Mouse (Mus musculus): ENCODE measurements around the gene Olfr1414. TPM values are rescaled to one million over a fixed set of nuclear protein-coding genes. Genes with fewer than 3 reads are reported as not detected.
"Not testable (repeated sequence)": the region's sequence is repeated elsewhere in the genome, so short reads cannot be mapped to it uniquely, and the experiment has no call there.

Olfr1414 gene
- not detected in 3 replicates for total RNA-seq (2017)

GRCm38 (mm10) chr1:92518561-92518960, at the start of gene Olfr1414:
Olfr1414 (minus strand) TSS chr1:92518661.
- no peak for ATAC-seq (replicated peaks; ENCODE audit: insufficient number of reproducible peaks, low FRiP score, low TSS enrichment, poor library complexity, severe bottlenecking)

GRCm38 (mm10) chr1:92545929-92546328, 27.5 kb upstream of the Olfr1414 start:
- no peak for ATAC-seq (replicated peaks; ENCODE audit: insufficient number of reproducible peaks, low FRiP score, low TSS enrichment, poor library complexity, severe bottlenecking)

GRCm38 (mm10) chr1:92539071-92539470, 20.6 kb upstream of the Olfr1414 start:
- no peak for ATAC-seq (replicated peaks; ENCODE audit: insufficient number of reproducible peaks, low FRiP score, low TSS enrichment, poor library complexity, severe bottlenecking)

- ATAC-seq (replicated peaks; ENCODE audit: insufficient number of reproducible peaks, low FRiP score, low TSS enrichment, poor library complexity, severe bottlenecking) = no peak
Observed at GRCm38 (mm10) chr1:92536972-92537371, 18.5 kb upstream of the Olfr1414 start.

- ATAC-seq (replicated peaks; ENCODE audit: insufficient number of reproducible peaks, low FRiP score, low TSS enrichment, poor library complexity, severe bottlenecking) = no peak
Observed at GRCm38 (mm10) chr1:92523764-92524163, 5.3 kb upstream of the Olfr1414 start.

GRCm38 (mm10) chr1:92521376-92521775, 2.9 kb upstream of the Olfr1414 start:
- no peak for ATAC-seq (replicated peaks; ENCODE audit: insufficient number of reproducible peaks, low FRiP score, low TSS enrichment, poor library complexity, severe bottlenecking)

- no peak for ATAC-seq (replicated peaks; ENCODE audit: insufficient number of reproducible peaks, low FRiP score, low TSS enrichment, poor library complexity, severe bottlenecking)
Observed at GRCm38 (mm10) chr1:92519046-92519445, 585 bp upstream of the Olfr1414 start.

- no peak for ATAC-seq (replicated peaks; ENCODE audit: insufficient number of reproducible peaks, low FRiP score, low TSS enrichment, poor library complexity, severe bottlenecking)
Observed at GRCm38 (mm10) chr1:92515390-92515789, 3.1 kb downstream of the Olfr1414 start.

- not testable (repeated sequence) for ATAC-seq (replicated peaks; ENCODE audit: insufficient number of reproducible peaks, low FRiP score, low TSS enrichment, poor library complexity, severe bottlenecking)
Observed at GRCm38 (mm10) chr1:92511646-92512045, 6.8 kb downstream of the Olfr1414 start.

- ATAC-seq (replicated peaks; ENCODE audit: insufficient number of reproducible peaks, low FRiP score, low TSS enrichment, poor library complexity, severe bottlenecking) = no peak
Observed at GRCm38 (mm10) chr1:92496001-92496400, 22.5 kb downstream of the Olfr1414 start, which contains the start of gene Olfr1415. Olfr1415 (minus strand) TSS chr1:92496101.

GRCm38 (mm10) chr1:92485013-92485412, 33.4 kb downstream of the Olfr1414 start, which contains the start of gene Olfr1416:
Olfr1416 (minus strand) TSS chr1:92485113.
- ATAC-seq (replicated peaks; ENCODE audit: insufficient number of reproducible peaks, low FRiP score, low TSS enrichment, poor library complexity, severe bottlenecking) = no peak

GRCm38 (mm10) chr1:92474066-92474578, 44.3 kb downstream of the Olfr1414 start:
- ATAC-seq (replicated peaks; ENCODE audit: insufficient number of reproducible peaks, low FRiP score, low TSS enrichment, poor library complexity, severe bottlenecking) = peak; percentile 7; the same call in 1 of the 2 replicates

- peak; percentile 94 for ATAC-seq (replicated peaks; ENCODE audit: insufficient number of reproducible peaks, low FRiP score, low TSS enrichment, poor library complexity, severe bottlenecking)
Observed at GRCm38 (mm10) chr1:92473165-92474041, 45.1 kb downstream of the Olfr1414 start, which contains the start of gene Ndufa10. Ndufa10 (minus strand) TSS chr1:92473860.

GRCm38 (mm10) chr1:92468891-92469290, 49.6 kb downstream of the Olfr1414 start:
- 0 out of 2 replicates have a peak, but pooled peaks have one; percentile 7 for ATAC-seq (replicated peaks; ENCODE audit: insufficient number of reproducible peaks, low FRiP score, low TSS enrichment, poor library complexity, severe bottlenecking)

- no peak for ATAC-seq (replicated peaks; ENCODE audit: insufficient number of reproducible peaks, low FRiP score, low TSS enrichment, poor library complexity, severe bottlenecking)
Observed at GRCm38 (mm10) chr1:92458416-92458815, 60.0 kb downstream of the Olfr1414 start.

- no peak for ATAC-seq (replicated peaks; ENCODE audit: insufficient number of reproducible peaks, low FRiP score, low TSS enrichment, poor library complexity, severe bottlenecking)
Observed at GRCm38 (mm10) chr1:92457758-92458157, 60.7 kb downstream of the Olfr1414 start.

All from monocyte, adult 5-6 weeks (primary cell).